Mouse (Mus musculus): ENCODE measurements around the gene Gm45062. TPM values are rescaled to one million over a fixed set of nuclear protein-coding genes. Genes with fewer than 3 reads are reported as not detected.

Gene Gm45062
- polyA plus RNA-seq, 1 experiment from 2014 or later: 8.2 TPM

DNA sequence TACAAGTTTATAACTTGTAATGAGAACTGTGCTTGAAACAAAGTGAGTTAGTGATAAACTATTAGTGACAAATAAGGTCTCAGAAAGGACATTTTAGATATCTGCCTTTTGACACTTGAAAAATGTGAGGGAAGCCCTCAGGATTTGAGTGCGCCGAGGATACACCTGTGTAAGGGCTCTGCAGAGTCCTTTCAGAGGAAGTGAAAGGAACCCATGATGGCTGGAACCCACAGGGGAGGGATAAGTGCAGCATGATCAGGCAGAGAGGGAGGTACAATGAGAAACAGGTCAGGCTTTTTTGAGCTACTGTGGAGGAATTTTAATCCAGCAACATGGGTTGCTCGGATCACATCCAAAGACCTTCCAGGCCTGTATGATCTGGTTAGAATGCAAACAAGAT lies 239.7 kb downstream of the Gm45062 start:
- Histone ChIP-seq H3K9me3 (ENCODE audit: control insufficient read depth, low read length) (peaks cover 14% of the 10 kb centered on the region; the same call in 1 of the 2 replicates), H3K27ac (replicated peaks; ENCODE audit: low read depth, low read length) (no peak overlapping the region), H3K27me3 (replicated peaks; ENCODE audit: control insufficient read depth, insufficient read depth, low read length) (no peaks in the 10 kb centered on the region), H3K36me3 (ENCODE audit: control insufficient read depth, insufficient read depth, low read length) (no peaks in the 10 kb centered on the region), H3K4me2 (ENCODE audit: low read depth, low read length) (no peak overlapping the region), H3K4me3 (ENCODE audit: low read depth, low read length) (no peak overlapping the region), H3K9ac (ENCODE audit: low read depth, low read length) (no peak overlapping the region), H3K4me1 (ENCODE audit: control insufficient read depth, insufficient read depth, low read length) (no peaks in the 10 kb centered on the region)
- no peak for ATAC-seq (ENCODE audit: low read depth)
- 86% methylated on average over 3 of the region's 3 CpGs for WGBS
- DNase-seq (ENCODE audit: low spot score): no peak

DNA sequence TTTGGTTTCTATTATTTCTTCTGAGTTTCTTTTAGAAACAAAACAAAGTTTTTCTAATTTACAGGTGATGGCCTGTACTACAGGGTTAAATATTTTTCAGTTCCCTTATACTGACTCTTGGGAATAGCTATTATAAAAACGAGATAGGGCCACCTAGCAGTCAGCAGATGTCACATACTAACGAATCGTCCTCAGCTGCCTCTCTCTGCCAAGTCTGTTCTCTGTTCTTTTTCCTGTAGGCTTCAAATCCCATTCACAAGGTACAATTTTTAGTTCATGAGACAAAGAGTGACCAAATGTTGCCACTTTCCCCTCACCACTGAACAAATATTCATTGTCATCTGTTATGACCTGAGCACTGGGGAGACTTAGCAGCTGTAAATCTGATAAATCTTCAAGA lies 244.7 kb downstream of the Gm45062 start:
- H3K9me3 ChIP-seq (ENCODE audit: control insufficient read depth, low read length): peaks cover 4% of the 10 kb centered on the region; the same call in 1 of the 2 replicates
- H3K4me3 ChIP-seq (ENCODE audit: low read depth, low read length): no peak overlapping the region
- no peak overlapping the region for H3K9ac ChIP-seq (ENCODE audit: low read depth, low read length)
- H3K36me3 ChIP-seq (ENCODE audit: control insufficient read depth, insufficient read depth, low read length): no peaks in the 10 kb centered on the region
- no peaks in the 10 kb centered on the region for H3K27me3 ChIP-seq (replicated peaks; ENCODE audit: control insufficient read depth, insufficient read depth, low read length)
- no peak for ATAC-seq (ENCODE audit: low read depth)
- 41% methylated on average over 3 of the region's 3 CpGs for WGBS
- no peak overlapping the region for H3K4me2 ChIP-seq (ENCODE audit: low read depth, low read length)
- no peak for DNase-seq (ENCODE audit: low spot score)
- peaks cover 4% of the 10 kb centered on the region; the same call in 1 of the 2 replicates for H3K4me1 ChIP-seq (ENCODE audit: control insufficient read depth, insufficient read depth, low read length)
- no peak overlapping the region for H3K27ac ChIP-seq (replicated peaks; ENCODE audit: low read depth, low read length)

DNA sequence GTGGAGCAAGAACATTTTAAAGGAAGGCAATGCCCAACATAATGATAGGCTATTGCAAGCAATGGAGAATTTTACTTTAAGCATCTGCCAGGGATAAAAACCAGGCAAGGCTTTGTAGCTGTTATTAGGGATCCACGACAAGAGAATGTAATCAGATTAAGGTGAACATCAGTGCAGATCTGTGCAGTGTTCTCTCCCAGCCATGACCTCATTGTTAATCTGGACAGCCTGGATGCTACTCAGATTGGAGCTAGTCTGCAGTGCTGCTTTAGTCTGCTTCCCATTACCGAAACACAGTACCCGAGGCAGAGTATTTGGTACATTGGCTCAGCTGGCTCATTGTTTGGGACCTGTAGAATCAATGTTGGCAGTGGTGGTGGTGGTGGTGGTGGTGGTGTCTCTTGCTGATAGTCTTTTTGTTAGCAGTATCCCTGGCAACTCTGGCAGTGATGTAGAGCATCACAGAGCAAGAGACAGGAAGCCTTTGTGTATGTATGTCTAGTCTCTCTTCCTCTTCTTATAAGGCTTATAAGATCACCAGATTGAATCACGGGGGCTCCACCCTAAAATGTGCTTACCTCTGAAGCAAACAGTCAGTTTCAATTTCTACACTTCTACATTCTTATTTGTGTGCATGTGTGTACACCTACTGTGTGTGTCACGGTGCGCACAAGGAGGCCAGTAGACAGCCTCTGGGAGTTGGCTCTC lies 245.4 kb downstream of the Gm45062 start:
- Histone ChIP-seq H3K4me2 (ENCODE audit: low read depth, low read length) (no peak overlapping the region), H3K9ac (ENCODE audit: low read depth, low read length) (no peak overlapping the region), H3K4me1 (ENCODE audit: control insufficient read depth, insufficient read depth, low read length) (peaks cover 4% of the 10 kb centered on the region; the same call in 1 of the 2 replicates), H3K4me3 (ENCODE audit: low read depth, low read length) (no peak overlapping the region), H3K27me3 (replicated peaks; ENCODE audit: control insufficient read depth, insufficient read depth, low read length) (no peaks in the 10 kb centered on the region), H3K27ac (replicated peaks; ENCODE audit: low read depth, low read length) (no peak overlapping the region), H3K9me3 (ENCODE audit: control insufficient read depth, low read length) (no peaks in the 10 kb centered on the region), H3K36me3 (ENCODE audit: control insufficient read depth, insufficient read depth, low read length) (no peaks in the 10 kb centered on the region)
- WGBS: 80% methylated on average over 6 of the region's 6 CpGs
- ATAC-seq (ENCODE audit: low read depth): no peak
- DNase-seq (ENCODE audit: low spot score): no peak

DNA sequence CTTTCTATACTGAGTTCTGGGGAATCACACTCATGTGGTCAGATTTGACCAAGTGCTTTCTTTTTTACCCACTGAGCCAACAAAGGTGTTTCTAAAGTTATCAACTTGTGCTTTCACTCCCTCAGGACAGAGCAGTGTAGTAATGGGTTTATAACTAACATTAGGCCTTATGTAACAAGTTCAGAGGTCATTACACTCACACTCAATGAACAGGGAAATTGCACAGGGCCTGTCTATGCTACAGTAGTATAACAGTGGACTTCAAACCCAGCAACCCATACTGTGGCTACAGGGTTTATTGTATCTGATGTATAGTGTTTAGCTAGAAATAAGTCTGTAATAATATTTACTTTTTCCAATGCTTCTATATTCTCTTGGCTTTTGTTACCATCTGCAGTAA lies 247.4 kb downstream of the Gm45062 start:
- Histone ChIP-seq H3K27ac (replicated peaks; ENCODE audit: low read depth, low read length) (no peak overlapping the region), H3K4me2 (ENCODE audit: low read depth, low read length) (no peak overlapping the region), H3K27me3 (replicated peaks; ENCODE audit: control insufficient read depth, insufficient read depth, low read length) (no peaks in the 10 kb centered on the region), H3K36me3 (ENCODE audit: control insufficient read depth, insufficient read depth, low read length) (no peaks in the 10 kb centered on the region), H3K9me3 (ENCODE audit: control insufficient read depth, low read length) (no peaks in the 10 kb centered on the region), H3K4me1 (ENCODE audit: control insufficient read depth, insufficient read depth, low read length) (peaks cover 8% of the 10 kb centered on the region; the same call in 1 of the 2 replicates), H3K9ac (ENCODE audit: low read depth, low read length) (no peak overlapping the region), H3K4me3 (ENCODE audit: low read depth, low read length) (no peak overlapping the region)
- DNase-seq (ENCODE audit: low spot score) (no peak), ATAC-seq (ENCODE audit: low read depth) (no peak)

DNA sequence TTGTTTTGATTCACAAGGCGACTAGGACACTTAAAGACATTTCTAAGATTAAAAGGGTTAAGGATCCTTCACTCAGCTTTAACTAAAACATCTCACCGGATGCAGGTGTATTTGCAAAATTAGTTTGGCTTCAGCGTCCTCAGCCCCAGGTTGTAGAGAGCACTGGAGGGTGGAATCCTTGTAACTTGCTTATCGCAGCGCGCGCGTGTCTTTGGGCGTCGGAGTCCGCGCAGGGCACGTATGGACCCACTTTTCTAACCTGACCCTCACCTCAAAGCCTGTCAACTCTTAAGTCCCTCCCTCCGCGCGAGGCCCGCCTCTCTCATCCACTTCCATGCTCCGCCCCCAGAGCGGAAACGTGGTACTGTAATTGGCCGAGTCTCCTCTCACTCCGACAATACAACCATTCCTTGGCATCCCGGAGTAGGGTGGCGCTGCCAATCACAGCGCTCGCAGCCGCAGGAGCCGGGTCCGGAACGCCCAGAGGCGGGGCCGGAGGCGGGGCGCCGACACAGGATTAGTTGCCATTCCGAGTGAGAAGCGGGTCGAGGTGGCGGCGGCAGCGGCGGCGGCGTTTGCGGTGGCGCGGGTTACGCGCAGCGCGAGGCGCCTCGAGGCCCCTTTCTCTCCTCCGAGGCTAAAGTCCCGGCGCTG lies 249.8 kb downstream of the Gm45062 start:
- Histone ChIP-seq H3K9me3 (ENCODE audit: control insufficient read depth, low read length) (no peaks in the 10 kb centered on the region), H3K27me3 (replicated peaks; ENCODE audit: control insufficient read depth, insufficient read depth, low read length) (no peaks in the 10 kb centered on the region), H3K9ac (ENCODE audit: low read depth, low read length) (peak overlapping the region; percentile 95), H3K27ac (replicated peaks; ENCODE audit: low read depth, low read length) (peak overlapping the region; percentile 98), H3K36me3 (ENCODE audit: control insufficient read depth, insufficient read depth, low read length) (no peaks in the 10 kb centered on the region), H3K4me3 (ENCODE audit: low read depth, low read length) (peak overlapping the region; percentile 88), H3K4me2 (ENCODE audit: low read depth, low read length) (peak overlapping the region; percentile 74), H3K4me1 (ENCODE audit: control insufficient read depth, insufficient read depth, low read length) (peaks cover 17% of the 10 kb centered on the region)
- ATAC-seq (ENCODE audit: low read depth) (peak; percentile 99), DNase-seq (ENCODE audit: low spot score) (peak; percentile 99)
- WGBS: under 1% methylated on average over 24 of the region's 56 CpGs

DNA sequence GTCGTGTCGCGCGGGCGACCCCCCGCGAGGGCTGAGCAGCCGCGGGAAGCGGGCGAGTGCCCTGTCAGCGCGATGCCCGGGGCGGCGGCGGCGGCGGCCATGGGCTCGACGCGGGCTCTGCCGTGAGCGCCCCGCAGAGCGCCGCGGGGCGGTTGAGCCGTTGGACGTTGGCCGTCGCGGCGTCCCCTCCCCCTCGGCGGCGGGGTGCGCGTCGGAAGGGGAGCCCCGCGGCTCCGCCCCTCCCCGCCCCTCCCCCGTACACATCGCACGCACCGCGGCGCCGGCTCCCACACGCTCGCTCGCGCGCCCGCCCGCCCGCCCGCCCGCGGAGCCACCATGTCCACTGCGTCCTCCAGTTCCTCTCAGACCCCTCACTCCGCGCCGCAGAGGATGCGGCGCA lies 250.3 kb downstream of the Gm45062 start, which contains the start of gene Glcci1:
Gene Glcci1, plus strand, starts transcription at position 50 of the 400 bp plus-strand sequence.
- H3K4me3 ChIP-seq (ENCODE audit: low read depth, low read length): peak within 1 kb of the TSS; percentile 88
- H3K4me1 ChIP-seq (ENCODE audit: control insufficient read depth, insufficient read depth, low read length): peaks cover 17% of the 10 kb centered on the region
- H3K27me3 ChIP-seq (replicated peaks; ENCODE audit: control insufficient read depth, insufficient read depth, low read length): no peaks in the 10 kb centered on the region
- peak within 1 kb of the TSS; percentile 98 for H3K27ac ChIP-seq (replicated peaks; ENCODE audit: low read depth, low read length)
- no CpG with 5 or more reads among the region's 69 CpGs for WGBS
- peak within 1 kb of the TSS; percentile 95 for H3K9ac ChIP-seq (ENCODE audit: low read depth, low read length)
- peak; percentile 78 for ATAC-seq (ENCODE audit: low read depth)
- peak; percentile 84 for DNase-seq (ENCODE audit: low spot score)
- H3K36me3 ChIP-seq (ENCODE audit: control insufficient read depth, insufficient read depth, low read length): no peaks in the 10 kb centered on the region
- no peaks in the 10 kb centered on the region for H3K9me3 ChIP-seq (ENCODE audit: control insufficient read depth, low read length)
- peak within 1 kb of the TSS; percentile 74 for H3K4me2 ChIP-seq (ENCODE audit: low read depth, low read length)

DNA sequence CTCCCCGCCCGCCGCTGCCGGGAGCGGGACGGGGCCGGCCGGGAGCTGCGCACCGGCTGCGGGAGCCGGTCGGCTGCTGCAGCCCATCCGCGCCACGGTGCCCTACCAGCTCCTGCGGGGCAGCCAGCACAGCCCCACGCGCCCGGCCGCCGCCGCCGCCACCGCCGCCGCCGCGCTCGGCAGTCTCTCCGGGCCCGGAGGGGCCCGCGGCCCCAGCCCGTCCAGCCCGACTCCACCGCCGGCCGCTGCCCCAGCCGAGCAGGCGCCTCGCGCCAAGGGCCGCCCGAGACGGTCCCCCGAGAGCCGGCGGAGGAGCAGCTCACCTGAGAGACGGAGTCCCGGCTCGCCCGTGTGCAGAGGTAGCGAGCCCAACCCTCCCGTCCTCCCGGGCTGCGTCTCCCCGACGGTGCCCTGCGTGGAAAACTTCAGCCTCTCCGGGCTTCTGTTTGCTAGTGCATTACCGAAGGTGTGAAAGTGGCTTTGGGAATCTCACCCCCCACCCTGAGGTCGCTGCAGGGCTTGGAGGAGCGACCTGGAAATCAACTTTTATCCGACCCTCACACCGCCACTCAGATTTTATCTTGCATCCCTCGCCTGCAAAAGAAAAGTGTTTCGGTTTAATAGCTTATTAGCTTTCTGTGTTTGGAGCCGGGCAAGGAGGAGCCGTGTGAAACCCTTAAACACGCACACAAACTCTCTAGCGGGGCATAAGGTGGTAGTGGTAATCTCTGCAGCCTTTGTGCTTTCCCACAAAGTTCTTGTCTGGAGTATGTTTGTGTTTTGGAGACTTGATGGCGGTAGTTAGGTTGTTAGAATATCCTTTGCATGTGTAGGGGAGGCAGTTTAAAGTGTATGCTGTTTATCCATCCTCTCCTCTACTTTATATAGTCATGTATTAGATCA lies 251.0 kb downstream of the Gm45062 start:
- peaks cover 17% of the 10 kb centered on the region for H3K4me1 ChIP-seq (ENCODE audit: control insufficient read depth, insufficient read depth, low read length)
- H3K36me3 ChIP-seq (ENCODE audit: control insufficient read depth, insufficient read depth, low read length): no peaks in the 10 kb centered on the region
- no peaks in the 10 kb centered on the region for H3K9me3 ChIP-seq (ENCODE audit: control insufficient read depth, low read length)
- DNase-seq (ENCODE audit: low spot score) (peak; percentile 44), ATAC-seq (ENCODE audit: low read depth) (peak; percentile 3; the same call in 1 of the 2 replicates)
- WGBS: under 1% methylated on average over 28 of the region's 73 CpGs
- H3K9ac ChIP-seq (ENCODE audit: low read depth, low read length): peak overlapping the region; percentile 95
- H3K4me3 ChIP-seq (ENCODE audit: low read depth, low read length): peak overlapping the region; percentile 88
- H3K27ac ChIP-seq (replicated peaks; ENCODE audit: low read depth, low read length): peak overlapping the region; percentile 98
- peak overlapping the region; percentile 63 for H3K4me2 ChIP-seq (ENCODE audit: low read depth, low read length)
- no peaks in the 10 kb centered on the region for H3K27me3 ChIP-seq (replicated peaks; ENCODE audit: control insufficient read depth, insufficient read depth, low read length)

DNA sequence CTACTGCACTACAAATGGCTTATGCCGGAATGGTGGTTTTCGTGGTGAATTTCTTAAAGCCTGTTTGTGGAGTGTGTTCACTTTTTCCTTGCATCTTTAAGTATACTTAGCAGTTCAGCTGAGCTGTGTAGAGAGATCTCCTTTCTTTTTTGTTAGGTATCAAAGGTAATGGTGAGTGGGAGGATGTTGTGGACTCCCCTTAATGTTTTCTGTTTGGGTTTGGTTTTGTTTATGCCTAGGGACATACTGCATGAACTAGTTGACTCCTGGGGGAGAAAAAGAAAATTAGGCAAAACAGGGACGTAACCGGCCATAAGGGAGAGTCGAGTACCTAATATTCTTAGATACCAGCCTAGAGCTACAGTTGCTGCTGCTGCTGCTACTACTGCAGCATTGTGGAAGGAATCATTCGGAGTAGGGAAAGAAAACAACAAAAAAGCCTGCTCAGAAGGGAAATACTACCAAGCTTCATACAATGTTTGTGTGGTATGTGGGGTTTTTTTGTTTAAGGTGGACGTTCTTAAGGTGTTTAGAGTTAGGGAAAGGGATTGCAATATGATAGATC lies 251.7 kb downstream of the Gm45062 start:
- DNase-seq (ENCODE audit: low spot score): peak; percentile 19
- 3% methylated on average over 7 of the region's 7 CpGs for WGBS
- peak overlapping the region; percentile 88 for H3K4me3 ChIP-seq (ENCODE audit: low read depth, low read length)
- H3K9ac ChIP-seq (ENCODE audit: low read depth, low read length): peak overlapping the region; percentile 95
- H3K4me2 ChIP-seq (ENCODE audit: low read depth, low read length): peak overlapping the region; percentile 63
- no peaks in the 10 kb centered on the region for H3K27me3 ChIP-seq (replicated peaks; ENCODE audit: control insufficient read depth, insufficient read depth, low read length)
- peak overlapping the region; percentile 98; the same call in 1 of the 2 replicates for H3K27ac ChIP-seq (replicated peaks; ENCODE audit: low read depth, low read length)
- H3K9me3 ChIP-seq (ENCODE audit: control insufficient read depth, low read length): no peaks in the 10 kb centered on the region
- H3K4me1 ChIP-seq (ENCODE audit: control insufficient read depth, insufficient read depth, low read length): peaks cover 17% of the 10 kb centered on the region
- H3K36me3 ChIP-seq (ENCODE audit: control insufficient read depth, insufficient read depth, low read length): no peaks in the 10 kb centered on the region
- ATAC-seq (ENCODE audit: low read depth): no peak
